Mouse (Mus musculus): ENCODE data around the gene Lgals3. TPM values are rescaled to one million over a fixed set of nuclear protein-coding genes. Genes with fewer than 3 reads are reported as not detected.

Gene Lgals3
- polyA plus RNA-seq, 1 experiment from 2014 or later = 3.1 TPM

- Histone ChIP-seq H3K4me1 (ENCODE audit: control insufficient read depth, insufficient read depth, low read length) (no peaks in the 10 kb centered on the region; the same call in 1 of the 2 replicates), H3K36me3 (ENCODE audit: control insufficient read depth, insufficient read depth, low read length) (no peaks in the 10 kb centered on the region), H3K27me3 (replicated peaks; ENCODE audit: control insufficient read depth, insufficient read depth, low read length) (peaks cover 13% of the 10 kb centered on the region), H3K4me2 (ENCODE audit: low read length) (no peak overlapping the region), H3K27ac (ENCODE audit: low read depth, low read length) (no peak overlapping the region), H3K9ac (ENCODE audit: low read length) (no peak overlapping the region), H3K9me3 (replicated peaks; ENCODE audit: control insufficient read depth, low read length) (no peaks in the 10 kb centered on the region), H3K4me3 (ENCODE audit: low read depth, low read length) (no peak overlapping the region)
- 80% methylated on average over 2 of the region's 2 CpGs for WGBS
- ATAC-seq (no peak), DNase-seq (ENCODE audit: low spot score) (no peak)
These were observed 9.0 kb downstream of the Lgals3 start for GRCm38 (mm10) chr14:47376526-47376925.

- no peak overlapping the region for H3K9ac ChIP-seq (ENCODE audit: low read length)
- no peak overlapping the region for H3K4me2 ChIP-seq (ENCODE audit: low read length)
- H3K27ac ChIP-seq (ENCODE audit: low read depth, low read length) = no peak overlapping the region
- no peaks in the 10 kb centered on the region for H3K36me3 ChIP-seq (ENCODE audit: control insufficient read depth, insufficient read depth, low read length)
- no peaks in the 10 kb centered on the region; the same call in 1 of the 2 replicates for H3K4me1 ChIP-seq (ENCODE audit: control insufficient read depth, insufficient read depth, low read length)
- no peaks in the 10 kb centered on the region for H3K9me3 ChIP-seq (replicated peaks; ENCODE audit: control insufficient read depth, low read length)
- peaks cover 11% of the 10 kb centered on the region for H3K27me3 ChIP-seq (replicated peaks; ENCODE audit: control insufficient read depth, insufficient read depth, low read length)
- DNase-seq (ENCODE audit: low spot score) (no peak), ATAC-seq (no peak)
- no peak overlapping the region for H3K4me3 ChIP-seq (ENCODE audit: low read depth, low read length)
- WGBS = 87% methylated on average over 7 of the region's 7 CpGs
These were observed 10.8 kb downstream of the Lgals3 start for GRCm38 (mm10) chr14:47378336-47378735.

GRCm38 (mm10) chr14:47383911-47384310 lies 16.4 kb downstream of the Lgals3 start:
- no peak overlapping the region for H3K4me2 ChIP-seq (ENCODE audit: low read length)
- H3K9me3 ChIP-seq (replicated peaks; ENCODE audit: control insufficient read depth, low read length) = no peaks in the 10 kb centered on the region
- no peak overlapping the region for H3K9ac ChIP-seq (ENCODE audit: low read length)
- H3K27me3 ChIP-seq (replicated peaks; ENCODE audit: control insufficient read depth, insufficient read depth, low read length) = no peaks in the 10 kb centered on the region
- DNase-seq (ENCODE audit: low spot score) = no peak
- no peaks in the 10 kb centered on the region for H3K4me1 ChIP-seq (ENCODE audit: control insufficient read depth, insufficient read depth, low read length)
- no peak overlapping the region for H3K27ac ChIP-seq (ENCODE audit: low read depth, low read length)
- ATAC-seq = no peak
- H3K4me3 ChIP-seq (ENCODE audit: low read depth, low read length) = no peak overlapping the region
- H3K36me3 ChIP-seq (ENCODE audit: control insufficient read depth, insufficient read depth, low read length) = peaks cover 25% of the 10 kb centered on the region
- WGBS = 93% methylated on average over 7 of the region's 7 CpGs

- H3K9me3 ChIP-seq (replicated peaks; ENCODE audit: control insufficient read depth, low read length) = no peaks in the 10 kb centered on the region
- H3K36me3 ChIP-seq (ENCODE audit: control insufficient read depth, insufficient read depth, low read length) = peaks cover 32% of the 10 kb centered on the region
- ATAC-seq (no peak), DNase-seq (ENCODE audit: low spot score) (no peak)
- 78% methylated on average over 10 of the region's 10 CpGs for WGBS
- H3K4me1 ChIP-seq (ENCODE audit: control insufficient read depth, insufficient read depth, low read length) = no peaks in the 10 kb centered on the region
- no peaks in the 10 kb centered on the region for H3K27me3 ChIP-seq (replicated peaks; ENCODE audit: control insufficient read depth, insufficient read depth, low read length)
- H3K4me3 ChIP-seq (ENCODE audit: low read depth, low read length) = no peak overlapping the region
- H3K27ac ChIP-seq (ENCODE audit: low read depth, low read length) = no peak overlapping the region
- no peak overlapping the region for H3K9ac ChIP-seq (ENCODE audit: low read length)
- no peak overlapping the region for H3K4me2 ChIP-seq (ENCODE audit: low read length)
These were observed 17.1 kb downstream of the Lgals3 start for GRCm38 (mm10) chr14:47384653-47385052.

GRCm38 (mm10) chr14:47386125-47386524 lies 18.6 kb downstream of the Lgals3 start:
- H3K4me3 ChIP-seq (ENCODE audit: low read depth, low read length) = no peak overlapping the region
- 88% methylated on average over 11 of the region's 11 CpGs for WGBS
- no peak overlapping the region for H3K27ac ChIP-seq (ENCODE audit: low read depth, low read length)
- peaks cover 42% of the 10 kb centered on the region for H3K36me3 ChIP-seq (ENCODE audit: control insufficient read depth, insufficient read depth, low read length)
- no peak overlapping the region for H3K9ac ChIP-seq (ENCODE audit: low read length)
- no peak for ATAC-seq
- no peaks in the 10 kb centered on the region for H3K4me1 ChIP-seq (ENCODE audit: control insufficient read depth, insufficient read depth, low read length)
- H3K4me2 ChIP-seq (ENCODE audit: low read length) = no peak overlapping the region
- H3K27me3 ChIP-seq (replicated peaks; ENCODE audit: control insufficient read depth, insufficient read depth, low read length) = no peaks in the 10 kb centered on the region
- H3K9me3 ChIP-seq (replicated peaks; ENCODE audit: control insufficient read depth, low read length) = no peaks in the 10 kb centered on the region
- no peak for DNase-seq (ENCODE audit: low spot score)

- DNase-seq (ENCODE audit: low spot score) = no peak
- Histone ChIP-seq H3K36me3 (ENCODE audit: control insufficient read depth, insufficient read depth, low read length) (peaks cover 72% of the 10 kb centered on the region), H3K4me2 (ENCODE audit: low read length) (no peak overlapping the region), H3K4me1 (ENCODE audit: control insufficient read depth, insufficient read depth, low read length) (no peaks in the 10 kb centered on the region), H3K27ac (ENCODE audit: low read depth, low read length) (no peak overlapping the region), H3K4me3 (ENCODE audit: low read depth, low read length) (no peak overlapping the region), H3K9me3 (replicated peaks; ENCODE audit: control insufficient read depth, low read length) (no peaks in the 10 kb centered on the region), H3K27me3 (replicated peaks; ENCODE audit: control insufficient read depth, insufficient read depth, low read length) (no peaks in the 10 kb centered on the region), H3K9ac (ENCODE audit: low read length) (no peak overlapping the region)
- WGBS = 93% methylated on average over 10 of the region's 10 CpGs
- no peak for ATAC-seq
These were observed 26.0 kb downstream of the Lgals3 start for GRCm38 (mm10) chr14:47393354-47394094.

- 95% methylated on average over 6 of the region's 6 CpGs for WGBS
- ATAC-seq = no peak
These were observed 27.5 kb downstream of the Lgals3 start for GRCm38 (mm10) chr14:47395007-47395406.

GRCm38 (mm10) chr14:47395462-47396026 lies 28.0 kb downstream of the Lgals3 start:
- Histone ChIP-seq H3K4me2 (ENCODE audit: low read length) (no peak overlapping the region), H3K36me3 (ENCODE audit: control insufficient read depth, insufficient read depth, low read length) (peaks cover 66% of the 10 kb centered on the region)
- ATAC-seq = peak; percentile 42; the same call in 1 of the 2 replicates

More at GRCm38 (mm10) chr14:47395007-47395406, 27.5 kb downstream of the Lgals3 start:
- H3K4me3 ChIP-seq (ENCODE audit: low read depth, low read length) = no peak overlapping the region
- H3K9me3 ChIP-seq (replicated peaks; ENCODE audit: control insufficient read depth, low read length) = no peaks in the 10 kb centered on the region
- H3K9ac ChIP-seq (ENCODE audit: low read length) = no peak overlapping the region
- no peaks in the 10 kb centered on the region for H3K27me3 ChIP-seq (replicated peaks; ENCODE audit: control insufficient read depth, insufficient read depth, low read length)
- H3K4me2 ChIP-seq (ENCODE audit: low read length) = no peak overlapping the region
- DNase-seq (ENCODE audit: low spot score) = no peak
- peaks cover 68% of the 10 kb centered on the region for H3K36me3 ChIP-seq (ENCODE audit: control insufficient read depth, insufficient read depth, low read length)
- H3K4me1 ChIP-seq (ENCODE audit: control insufficient read depth, insufficient read depth, low read length) = no peaks in the 10 kb centered on the region
- H3K27ac ChIP-seq (ENCODE audit: low read depth, low read length) = no peak overlapping the region

GRCm38 (mm10) chr14:47396165-47396652 lies 28.7 kb downstream of the Lgals3 start:
- H3K27ac ChIP-seq (ENCODE audit: low read depth, low read length) = no peak overlapping the region
- H3K27me3 ChIP-seq (replicated peaks; ENCODE audit: control insufficient read depth, insufficient read depth, low read length) = no peaks in the 10 kb centered on the region
- WGBS = 65% methylated on average over 5 of the region's 5 CpGs
- H3K4me2 ChIP-seq (ENCODE audit: low read length) = no peak overlapping the region
- H3K9me3 ChIP-seq (replicated peaks; ENCODE audit: control insufficient read depth, low read length) = no peaks in the 10 kb centered on the region
- peak; percentile 62 for ATAC-seq
- no peaks in the 10 kb centered on the region for H3K4me1 ChIP-seq (ENCODE audit: control insufficient read depth, insufficient read depth, low read length)
- no peak overlapping the region for H3K9ac ChIP-seq (ENCODE audit: low read length)
- H3K36me3 ChIP-seq (ENCODE audit: control insufficient read depth, insufficient read depth, low read length) = peaks cover 66% of the 10 kb centered on the region
- H3K4me3 ChIP-seq (ENCODE audit: low read depth, low read length) = no peak overlapping the region
- DNase-seq (ENCODE audit: low spot score) = peak; percentile 73

More at GRCm38 (mm10) chr14:47395462-47396026, 28.0 kb downstream of the Lgals3 start:
- Histone ChIP-seq H3K9me3 (replicated peaks; ENCODE audit: control insufficient read depth, low read length) (no peaks in the 10 kb centered on the region), H3K4me3 (ENCODE audit: low read depth, low read length) (no peak overlapping the region), H3K4me1 (ENCODE audit: control insufficient read depth, insufficient read depth, low read length) (no peaks in the 10 kb centered on the region), H3K27me3 (replicated peaks; ENCODE audit: control insufficient read depth, insufficient read depth, low read length) (no peaks in the 10 kb centered on the region), H3K27ac (ENCODE audit: low read depth, low read length) (no peak overlapping the region), H3K9ac (ENCODE audit: low read length) (no peak overlapping the region)
- WGBS = 58% methylated on average over 15 of the region's 15 CpGs
- peak; percentile 21 for DNase-seq (ENCODE audit: low spot score)

Measured in forebrain, embryonic 14.5 days (tissue).